Mouse (Mus musculus) monocyte, adult 5-6 weeks (primary cell): ENCODE measurements at regions not wholly inside any gene's neighbourhood (a gene's known extent, or its start where the extent isn't known, plus 50 kb on each side); places are given as distances from the start of the nearest gene placed in this dataset.
A peak's percentile ranks its signal among the peaks of the same experiment; 100 is the strongest.

ENCODE experiments used
- ATAC-seq: fragments of 153-309, 156-312 bp; replicated peaks from 2 replicates; pipeline ENCODE4 v1.8.0; 2017; ENCODE audit warnings: mild to moderate bottlenecking; ENCODE audit not compliant: low TSS enrichment, insufficient number of reproducible peaks, severe bottlenecking, poor library complexity, low FRiP score

DNA sequence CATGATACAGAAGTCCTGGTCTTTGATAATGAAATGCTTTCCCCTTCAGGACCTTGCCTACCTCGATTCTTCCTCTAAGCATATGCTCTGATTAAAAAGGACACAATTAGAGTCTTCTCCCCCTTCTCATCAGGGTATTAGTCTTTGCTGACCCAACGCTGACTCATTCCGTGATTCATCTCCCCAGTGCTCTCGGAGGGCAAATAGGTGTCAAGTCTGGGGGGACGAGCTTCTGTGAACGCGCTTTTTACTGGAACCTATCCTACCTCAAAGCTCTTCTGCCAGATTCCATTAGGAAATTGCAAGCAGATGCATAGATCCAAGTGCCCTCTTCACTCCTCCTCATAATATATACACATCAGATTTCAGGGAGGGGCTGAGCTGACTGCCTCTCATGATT, 63.8 kb upstream of the Bach2 start:
- no peak for ATAC-seq

- no peak for ATAC-seq
Measured at GRCm38 (mm10) chr4:32175231-32175630, 63.4 kb upstream of the Bach2 start.

GRCm38 (mm10) chr4:32175853-32176448, 62.7 kb upstream of the Bach2 start:
- ATAC-seq, result no peak

- ATAC-seq, result no peak
Measured at GRCm38 (mm10) chr4:32176449-32177135, 62.0 kb upstream of the Bach2 start.

- ATAC-seq, result no peak
Measured at GRCm38 (mm10) chr4:32177933-32178639, 60.5 kb upstream of the Bach2 start.

GRCm38 (mm10) chr4:32179707-32180241, 58.8 kb upstream of the Bach2 start:
- ATAC-seq, result peak; percentile 63; the same call in 1 of the 2 replicates

DNA sequence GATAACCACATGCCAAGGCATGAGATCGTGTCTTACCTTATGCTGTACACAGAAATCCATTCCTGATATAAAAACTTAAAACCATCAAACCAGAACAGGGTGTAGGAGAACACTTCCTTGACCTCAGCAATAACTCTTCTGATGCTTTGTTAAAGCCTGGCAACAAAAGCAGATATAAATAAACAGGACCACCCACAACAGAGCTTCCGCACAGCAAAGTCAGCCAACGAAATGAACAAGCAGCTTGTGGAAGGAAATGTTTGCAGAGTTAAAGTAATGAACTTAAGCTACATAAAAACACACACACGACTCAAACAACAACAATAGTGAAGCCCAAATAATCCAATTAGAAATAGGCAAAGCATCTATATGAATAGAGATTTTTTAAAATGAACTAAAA, 54.8 kb upstream of the Bach2 start:
- no peak for ATAC-seq

- ATAC-seq, result no peak
Measured at GRCm38 (mm10) chr4:32185986-32186385, 52.6 kb upstream of the Bach2 start.

DNA sequence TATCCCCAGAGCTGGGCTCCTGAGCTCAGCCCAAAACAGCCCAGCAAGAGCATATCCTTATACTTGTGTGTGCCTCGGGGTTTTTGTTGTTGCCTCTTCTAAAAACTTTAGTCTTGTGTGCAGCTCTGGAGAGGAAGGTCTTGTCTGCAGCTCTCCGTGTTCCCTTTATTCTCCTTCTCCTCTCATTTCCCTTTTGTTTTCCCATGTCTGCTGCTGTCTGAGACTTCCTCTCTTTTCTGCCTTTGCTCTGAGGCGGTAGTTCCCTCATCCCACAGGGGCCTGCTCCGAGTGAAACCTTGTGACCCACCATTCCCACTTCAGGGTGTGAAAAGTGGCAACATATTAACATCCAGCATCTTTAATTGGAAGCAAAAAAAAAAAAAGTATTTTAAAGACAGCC, 51.5 kb upstream of the Bach2 start:
- no peak for ATAC-seq

GRCm38 (mm10) chr4:32188076-32188475, 50.5 kb upstream of the Bach2 start:
- no peak for ATAC-seq

GRCm38 (mm10) chr4:32188752-32189415, 49.7 kb upstream of the Bach2 start:
- no peak for ATAC-seq
